Mouse (Mus musculus) right cerebral cortex, adult 18-20 months (tissue): ENCODE data around the gene Cd52.
A peak's percentile ranks its signal among the peaks of the same experiment; 100 is the strongest.
"Not testable (repeated sequence)": the region's sequence is repeated elsewhere in the genome, so short reads cannot be mapped to it uniquely, and the experiment has no call there.

Experiments used
- DNase-seq: peaks from one replicate; pipeline ENCODE4 v3.0.0; 2022; ENCODE audit warnings: mixed read lengths

Cd52 gene

DNA sequence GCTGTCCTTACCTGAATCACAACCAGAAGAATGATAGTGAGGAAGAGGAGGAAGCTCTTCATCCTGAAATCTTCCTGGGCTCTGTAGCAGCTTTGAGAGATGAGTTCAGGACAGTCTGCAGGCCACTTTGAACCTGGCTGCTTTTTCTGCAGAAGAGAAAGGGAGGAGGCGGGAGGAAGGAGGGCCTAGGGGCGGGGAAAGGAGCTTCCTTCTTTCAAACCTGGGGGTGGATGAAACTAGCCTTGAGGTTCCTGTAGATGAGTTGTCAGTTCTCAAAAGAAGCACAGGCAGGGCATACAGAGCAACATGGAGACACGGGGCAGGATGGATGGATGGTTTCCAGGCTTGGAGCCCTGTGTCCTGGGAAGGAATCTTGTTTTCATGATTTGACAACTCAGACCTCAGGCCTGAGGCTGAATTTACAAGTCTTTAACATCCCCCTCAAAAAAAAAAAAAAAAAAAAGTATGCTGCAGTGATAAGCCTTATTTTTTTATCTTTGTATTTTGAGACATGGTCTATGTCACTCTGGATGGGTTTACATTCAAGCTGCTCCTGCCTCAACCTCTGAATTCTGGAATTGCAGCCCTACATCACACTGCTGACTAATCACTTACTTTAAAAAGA is at the start of gene Cd52:
Gene Cd52, minus strand, starts transcription at position 160 of the 625 bp plus-strand sequence.
- DNase-seq, result no peak

DNA sequence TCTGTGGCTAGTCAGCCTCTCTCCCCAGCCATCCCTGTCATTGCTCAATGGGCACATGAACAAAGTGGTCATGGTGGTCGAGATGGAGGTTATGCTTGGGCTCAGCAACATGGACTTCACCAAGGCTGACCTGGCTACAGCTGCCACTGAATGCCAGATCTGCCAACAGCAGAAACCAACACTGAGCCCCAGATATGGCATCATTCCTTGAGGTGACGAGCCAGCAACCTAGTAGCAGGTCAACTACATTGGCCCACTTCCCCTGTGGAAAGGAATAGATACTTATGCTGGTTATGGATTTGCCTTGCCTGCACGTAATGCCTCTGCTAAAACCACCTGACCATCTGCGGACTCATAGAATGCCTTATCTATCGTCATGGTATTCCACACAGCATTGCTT is 49.4 kb upstream of the Cd52 start:
- not testable (repeated sequence) for DNase-seq

DNA sequence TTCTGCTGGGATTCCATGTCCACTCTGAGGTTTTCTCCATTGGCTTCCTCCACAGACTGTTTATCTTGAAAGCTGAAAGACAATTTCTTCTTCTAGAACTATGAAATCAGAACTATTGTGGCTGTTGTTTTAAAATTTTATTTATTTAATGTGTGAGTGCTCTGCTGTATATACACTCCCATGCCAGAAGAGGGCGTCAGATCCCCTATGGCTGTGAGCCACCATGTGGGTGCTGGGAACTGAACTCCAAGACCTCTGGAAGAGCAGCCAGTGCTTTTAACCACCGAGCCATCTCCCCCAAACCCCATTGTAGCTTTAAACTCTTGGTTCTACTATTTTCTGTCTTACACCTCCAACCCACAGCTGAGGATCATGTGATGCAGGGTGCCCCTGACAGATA is 44.0 kb upstream of the Cd52 start:
- DNase-seq, result no peak

DNA sequence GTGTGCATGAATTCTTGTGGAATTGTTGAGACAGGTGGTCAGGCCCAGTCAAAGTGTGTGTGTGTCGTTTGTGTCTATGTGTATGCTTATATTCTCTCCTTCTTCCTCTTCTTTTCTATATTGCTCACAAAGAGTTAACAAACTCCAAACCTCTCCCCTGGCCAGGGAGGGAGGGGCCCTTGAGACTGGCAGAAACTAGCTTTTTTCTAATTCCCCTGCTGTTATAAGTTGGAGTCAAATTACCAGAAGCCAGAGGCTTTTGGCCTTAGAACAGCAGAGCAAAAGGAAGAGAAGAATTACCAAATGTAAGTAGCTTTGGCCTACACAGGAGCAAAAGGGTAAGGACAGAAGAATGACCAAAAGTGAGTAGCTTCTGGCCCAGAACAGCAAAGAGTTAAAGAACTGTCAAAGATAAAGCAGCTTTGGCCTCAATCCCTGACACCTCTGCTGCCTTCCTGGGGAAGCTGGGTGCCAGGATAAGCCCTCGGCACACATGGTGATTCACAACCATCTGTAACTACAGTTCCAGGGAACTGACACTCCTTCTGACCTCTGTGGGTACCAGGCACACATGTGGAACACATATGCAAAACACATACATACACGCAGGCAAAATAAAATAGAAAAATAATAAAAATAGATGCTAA is 41.5 kb upstream of the Cd52 start:
- no peak for DNase-seq

DNA sequence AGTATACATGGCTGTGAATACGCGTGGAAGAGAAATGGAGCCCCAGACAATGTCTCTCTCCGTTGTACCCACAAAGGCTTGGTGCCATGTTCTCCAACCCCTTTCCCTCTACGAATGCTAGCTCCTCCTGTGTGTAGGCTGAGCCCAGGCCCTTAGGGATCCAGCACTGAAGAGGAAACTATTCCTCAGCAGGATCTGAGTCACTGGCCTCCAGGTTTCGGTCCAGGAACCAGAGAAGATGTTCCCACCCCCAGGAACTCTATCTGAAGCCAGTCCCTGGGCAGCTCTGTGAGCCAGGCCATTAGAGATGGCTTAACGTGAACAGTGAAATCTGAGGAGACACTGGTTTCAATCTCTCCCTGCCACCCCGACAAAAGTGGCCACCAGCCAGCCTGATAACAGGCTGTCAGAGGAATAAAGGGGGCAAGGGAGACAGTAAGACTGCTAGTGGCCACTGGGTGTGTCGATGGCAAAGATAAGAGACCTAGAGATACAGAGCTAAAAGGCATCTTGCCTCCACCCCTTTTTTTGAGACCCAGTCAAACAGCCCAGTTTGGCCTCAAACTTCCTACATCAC is 37.7 kb upstream of the Cd52 start:
- DNase-seq, result no peak

DNA sequence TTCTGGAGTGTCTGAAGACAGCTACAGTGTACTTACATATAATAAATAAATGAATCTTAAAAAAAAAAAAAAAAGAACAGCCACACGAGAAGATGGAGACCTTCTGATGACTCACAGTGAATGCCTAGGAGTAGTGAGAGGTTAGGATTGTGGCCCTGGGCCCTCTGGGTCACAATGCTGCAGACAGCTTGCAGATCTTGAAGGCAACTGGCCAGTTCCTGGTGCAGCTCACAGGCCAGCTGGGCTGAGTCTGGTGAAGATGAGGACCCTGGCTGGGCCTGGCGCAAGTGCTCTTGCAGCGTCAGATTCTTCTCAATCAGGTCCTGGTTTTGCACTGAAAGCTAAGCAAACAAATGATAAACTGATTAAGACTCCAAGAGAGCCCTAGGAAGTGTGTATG is 37.2 kb upstream of the Cd52 start:
- no peak for DNase-seq

DNA sequence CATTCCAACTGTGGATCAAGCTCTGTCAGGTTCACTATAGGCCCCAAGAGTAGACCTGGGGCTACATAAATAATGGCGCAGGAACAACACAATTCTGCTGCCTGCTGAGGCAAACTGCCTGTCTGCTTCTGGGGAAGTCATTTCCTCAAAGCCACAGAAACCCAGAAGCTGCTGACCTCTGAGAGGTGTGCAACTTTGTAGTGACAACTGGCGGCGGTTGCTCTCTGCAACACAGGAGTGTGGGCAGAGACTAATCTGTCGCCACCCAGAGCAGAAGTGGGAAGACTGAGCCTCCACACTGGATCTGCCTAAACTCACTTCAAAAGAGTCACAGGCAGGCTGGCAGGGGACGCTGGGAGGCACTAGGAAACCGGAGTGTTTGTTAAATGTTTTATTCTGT is 34.6 kb upstream of the Cd52 start:
- DNase-seq, result peak; percentile 44

DNA sequence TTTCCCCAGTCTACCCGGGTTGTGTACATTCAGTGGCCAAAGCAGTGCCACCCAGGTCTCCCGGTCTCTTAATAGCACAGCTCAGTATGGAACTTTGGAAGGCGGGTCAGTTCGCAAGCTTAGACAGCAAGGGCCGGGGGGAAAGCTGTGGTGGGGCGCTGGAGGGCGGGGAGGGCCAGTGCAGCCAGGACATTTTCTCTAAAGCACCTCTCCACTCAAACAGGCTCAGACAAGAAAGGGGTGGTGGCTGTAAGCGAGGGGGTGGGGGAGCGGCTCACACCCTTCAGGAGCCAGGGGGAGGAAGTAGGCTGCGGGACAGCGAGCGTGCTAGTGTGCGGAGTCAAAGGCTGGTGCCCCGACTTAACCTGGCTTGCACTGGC is 34.1 kb upstream of the Cd52 start:
- no peak for DNase-seq

DNA sequence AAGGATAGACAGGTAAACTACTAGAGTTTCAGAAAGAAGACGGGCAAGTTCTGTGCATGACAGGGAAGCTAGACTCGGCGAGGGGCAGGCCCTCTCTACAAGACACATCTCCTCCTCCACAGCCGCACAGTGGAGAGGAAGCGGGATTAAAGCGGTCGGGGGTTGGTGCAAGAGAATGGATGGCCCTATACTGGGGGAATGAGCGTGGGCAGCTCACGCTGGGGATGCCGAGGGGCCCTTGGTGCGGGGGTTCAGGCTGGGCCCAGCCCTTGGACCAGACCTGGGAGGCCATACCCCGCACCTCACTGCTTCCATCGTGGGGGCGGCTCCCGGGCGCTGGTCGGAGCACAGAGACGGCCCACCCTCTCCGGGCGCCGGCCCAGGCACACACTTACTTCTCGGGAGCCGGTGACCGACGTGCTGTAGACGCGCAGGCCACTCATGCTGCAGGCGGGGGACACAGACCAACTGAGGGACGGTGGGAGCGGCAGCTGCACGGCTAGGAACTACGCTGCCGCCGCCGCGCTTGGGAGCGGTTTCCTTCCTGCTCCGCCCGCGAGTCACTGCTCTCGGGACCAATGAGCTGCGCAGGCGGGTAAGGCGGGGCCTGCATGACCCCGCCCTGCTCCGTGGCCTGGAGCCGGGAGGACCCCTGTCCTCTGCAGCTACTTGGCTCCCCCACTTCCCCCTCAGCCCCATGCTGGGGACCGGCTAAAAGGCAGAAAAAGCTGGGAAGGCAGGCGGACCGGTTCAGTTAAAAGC is 33.5 kb upstream of the Cd52 start, which contains the start of gene Sh3bgrl3:
Gene Sh3bgrl3, minus strand, starts transcription at position 569 of the 762 bp plus-strand sequence.
- peak; percentile 92 for DNase-seq

DNA sequence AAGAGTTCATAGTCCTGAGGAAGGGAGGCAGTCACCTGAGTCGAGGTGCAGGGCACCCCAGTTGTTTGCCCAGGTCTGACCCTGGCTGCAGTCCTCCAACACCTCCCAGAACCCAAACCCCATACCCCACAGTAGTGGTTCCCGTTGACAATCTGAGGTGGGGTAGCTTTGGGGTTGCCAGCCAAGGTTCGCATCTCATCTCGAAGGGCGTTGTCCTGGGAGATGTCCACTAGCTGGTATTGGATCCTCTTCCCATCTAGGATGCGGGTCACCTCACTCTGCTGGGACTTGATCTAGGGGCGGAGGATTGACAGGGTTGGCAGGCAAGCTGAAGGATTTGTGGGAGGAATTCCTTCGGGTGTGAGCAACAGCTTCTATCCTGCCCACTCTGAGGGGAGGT is 32.9 kb upstream of the Cd52 start:
- DNase-seq, result no peak

DNA sequence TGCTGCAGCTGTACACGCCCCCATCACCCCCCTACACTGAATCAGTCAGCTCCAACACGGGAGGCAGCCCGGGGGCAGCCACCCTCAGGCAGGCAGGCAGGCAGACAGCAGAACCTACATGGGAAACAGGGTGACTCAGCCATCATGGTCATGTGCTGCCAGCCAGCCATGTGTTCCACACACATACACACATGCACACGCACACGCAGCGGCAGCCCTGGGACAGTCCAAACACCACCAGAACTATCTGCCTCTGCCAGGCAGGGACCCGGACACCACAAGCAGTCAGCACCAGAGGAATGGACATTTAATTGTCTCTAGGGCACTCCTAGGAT is 32.2 kb upstream of the Cd52 start:
- peak; percentile 86 for DNase-seq

DNA sequence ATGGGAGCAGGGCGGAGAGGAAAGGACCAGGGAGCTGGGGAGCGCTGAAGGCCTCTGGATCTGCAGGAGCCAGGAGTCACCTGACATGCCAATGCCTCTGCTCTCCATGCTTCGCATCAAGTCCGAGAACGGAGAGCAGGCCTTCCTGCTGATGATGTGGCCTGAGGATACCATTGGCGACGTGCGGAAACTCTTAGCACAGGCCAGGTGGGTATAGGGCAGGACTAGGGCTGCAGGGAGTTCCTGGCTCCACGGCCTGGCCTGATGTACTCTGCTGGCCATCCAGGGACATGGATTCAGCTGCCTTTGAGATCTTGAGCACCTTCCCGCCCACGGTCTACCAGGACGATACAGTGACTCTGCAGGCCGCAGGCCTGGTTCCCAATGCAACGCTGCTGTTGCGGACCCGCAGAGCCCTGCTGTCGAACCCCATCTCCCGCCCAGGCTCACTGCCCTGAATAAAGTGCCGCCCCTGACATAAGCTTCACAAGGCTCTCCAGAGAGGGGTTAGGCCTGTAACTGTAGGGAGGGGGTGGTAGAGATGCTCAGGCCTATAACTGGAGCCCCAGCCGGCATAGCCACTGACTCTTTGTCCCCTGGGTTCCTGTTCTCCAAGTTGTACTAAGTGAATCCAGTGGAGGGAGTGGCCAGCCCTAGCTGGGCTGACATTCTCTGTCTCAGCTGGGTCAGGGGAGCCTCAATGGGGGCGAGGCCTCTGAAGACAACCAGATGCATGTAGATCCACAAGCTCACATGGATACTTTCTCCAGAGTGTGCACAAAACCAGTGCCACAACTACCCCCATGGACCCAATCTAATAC is 31.6 kb upstream of the Cd52 start:
- no peak for DNase-seq

DNA sequence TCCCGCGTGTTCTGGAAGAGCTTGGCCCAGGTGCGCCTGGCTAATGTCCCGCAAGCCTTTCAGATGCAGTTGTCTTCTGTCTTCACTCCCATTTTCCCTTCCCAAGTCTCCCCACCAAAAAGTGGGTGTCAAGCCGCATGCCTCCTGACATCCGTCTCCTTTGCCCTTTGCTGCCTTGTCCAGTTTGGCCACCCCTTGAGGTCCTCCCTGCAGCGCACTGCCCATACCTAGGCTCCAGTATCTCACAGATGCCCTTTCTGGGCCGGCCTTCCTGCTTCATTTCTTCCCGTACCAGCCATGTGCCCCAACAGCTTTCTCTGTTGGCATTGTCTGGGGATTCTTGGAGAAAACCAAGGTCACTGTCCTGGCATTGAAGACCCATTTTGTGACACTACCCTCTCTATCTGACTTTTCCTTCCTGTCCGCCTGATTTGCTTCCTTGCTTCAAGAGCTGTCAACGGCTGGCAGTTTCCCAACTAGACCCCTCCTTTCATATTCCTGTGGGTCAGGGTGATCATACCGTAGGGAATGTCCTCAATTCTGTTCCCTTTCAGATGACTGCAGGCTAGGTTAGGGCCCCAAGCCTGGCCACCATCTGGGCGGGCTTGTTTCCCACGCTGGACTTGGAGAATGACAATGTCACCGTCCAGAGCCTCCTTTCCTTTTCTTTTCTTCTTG is 30.6 kb upstream of the Cd52 start:
- no peak for DNase-seq

DNA sequence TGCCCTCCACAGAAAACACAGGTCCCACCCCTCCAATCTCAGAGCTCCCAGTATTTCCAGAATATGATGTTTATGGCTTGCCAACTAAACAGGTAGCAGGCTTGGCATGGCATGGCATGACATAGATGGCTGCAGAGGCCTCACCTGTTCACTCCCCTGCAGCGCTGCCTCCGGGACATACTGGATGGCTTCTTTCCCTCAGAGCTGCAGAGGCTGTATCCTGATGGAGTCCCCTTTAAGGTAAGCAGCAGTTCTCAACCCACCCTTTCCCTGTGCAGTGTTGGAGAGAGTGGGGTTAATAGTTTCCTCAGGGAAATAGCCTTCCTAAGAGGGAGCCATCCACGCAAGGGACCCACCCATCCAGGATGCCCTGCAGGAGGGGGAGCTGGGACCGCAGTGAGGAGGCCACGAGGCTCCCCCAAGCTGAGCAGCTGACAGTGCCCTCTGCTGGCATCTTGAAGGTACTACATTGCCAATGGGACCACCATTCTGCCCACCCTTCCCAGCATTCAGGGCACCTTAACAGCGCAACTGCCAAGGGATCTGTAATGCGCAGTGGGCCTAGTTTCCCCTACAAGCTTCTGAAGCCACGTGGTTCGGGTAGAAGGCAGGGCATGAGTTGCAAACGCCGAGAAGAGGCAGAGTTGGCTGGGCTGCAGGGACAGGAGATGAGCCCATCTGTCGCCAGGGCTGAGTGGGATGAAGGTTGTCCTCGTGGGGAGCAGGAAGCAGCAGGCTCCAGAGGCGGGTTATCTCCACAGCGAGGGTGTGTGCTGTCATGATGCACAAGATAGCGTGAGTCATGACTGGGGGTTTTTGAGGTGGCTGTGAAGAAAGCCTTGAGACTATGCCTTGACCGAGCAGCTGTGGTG is 29.0 kb upstream of the Cd52 start:
- peak; percentile 95 for DNase-seq

DNA sequence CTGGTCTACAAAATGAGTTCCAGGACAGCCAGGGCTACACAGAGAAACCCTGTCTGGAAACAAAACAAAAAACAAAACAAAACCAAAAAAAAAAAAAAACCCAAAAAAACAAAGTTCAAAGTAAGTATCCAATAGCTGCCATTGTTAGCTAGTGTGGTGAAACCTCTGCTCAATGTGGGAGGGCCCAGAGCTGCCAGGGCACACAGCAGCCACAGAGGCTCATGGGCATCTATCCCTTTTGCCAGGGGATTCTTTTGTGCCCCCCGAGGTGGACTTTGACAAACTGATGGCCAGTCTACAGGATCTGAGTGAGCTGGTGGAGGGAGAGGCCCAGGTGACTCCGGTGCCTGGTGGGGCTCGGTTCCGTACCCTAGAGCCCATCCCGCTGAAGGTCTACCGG is 28.3 kb upstream of the Cd52 start:
- no peak for DNase-seq

DNA sequence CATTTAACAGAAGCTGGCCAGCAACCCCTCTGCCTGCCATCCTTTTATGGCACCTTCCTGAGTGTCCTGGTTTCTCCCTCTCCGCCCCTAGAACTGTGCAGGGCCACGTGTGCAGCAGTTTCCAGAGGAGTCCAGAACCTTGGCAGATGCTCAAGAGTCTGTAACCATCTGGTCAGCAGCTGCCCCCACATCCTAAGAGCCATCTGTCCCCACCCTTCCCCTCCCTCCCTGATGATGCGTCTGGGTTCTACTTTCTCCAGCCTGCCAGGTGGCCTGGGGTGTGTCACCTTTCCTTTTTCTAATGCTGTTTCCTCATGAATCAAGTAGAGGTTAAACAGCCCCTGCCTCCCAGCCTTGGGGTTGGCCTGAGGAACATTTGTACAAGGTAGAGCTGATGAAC is 27.4 kb upstream of the Cd52 start:
- peak; percentile 31 for DNase-seq

DNA sequence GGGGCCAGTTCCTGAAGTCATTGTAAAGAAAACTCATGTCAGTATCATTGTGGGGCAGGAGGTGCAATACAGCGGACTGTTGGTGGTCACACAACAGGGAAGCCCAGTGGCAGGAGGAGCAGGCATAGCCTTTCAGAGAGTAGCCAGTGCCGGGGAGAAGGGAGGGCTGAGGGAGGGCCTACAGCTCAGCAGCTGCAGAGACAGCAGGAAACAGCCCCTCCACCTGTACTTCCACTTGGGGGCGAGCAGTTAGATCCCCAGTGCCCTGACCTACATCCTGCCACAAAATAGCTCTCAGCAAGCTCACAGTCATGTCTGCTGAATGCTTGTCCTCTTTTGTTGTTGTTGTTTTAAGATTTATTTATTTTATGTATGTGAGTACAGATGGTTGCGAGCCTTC is 26.7 kb upstream of the Cd52 start:
- DNase-seq, result no peak

DNA sequence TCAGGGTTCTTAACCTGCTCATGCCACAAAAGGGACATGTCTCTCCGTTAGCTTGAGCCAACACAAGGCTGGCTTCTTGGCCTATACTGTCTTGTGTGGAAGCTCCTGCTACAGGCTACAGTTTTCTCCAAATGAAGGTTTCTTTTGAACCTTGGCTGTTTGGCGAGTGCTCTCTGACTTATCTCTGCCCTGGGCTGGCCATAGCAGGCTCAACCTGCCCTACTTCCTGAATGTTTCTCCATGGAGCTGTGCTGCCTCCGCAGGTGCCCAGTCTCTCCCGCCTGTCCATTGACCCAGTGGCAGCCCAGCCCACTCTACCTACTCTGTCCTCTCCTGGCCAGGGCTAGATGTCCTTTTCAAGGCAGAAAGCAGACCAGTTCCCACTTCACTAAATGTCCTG is 26.0 kb upstream of the Cd52 start:
- DNase-seq, result no peak

DNA sequence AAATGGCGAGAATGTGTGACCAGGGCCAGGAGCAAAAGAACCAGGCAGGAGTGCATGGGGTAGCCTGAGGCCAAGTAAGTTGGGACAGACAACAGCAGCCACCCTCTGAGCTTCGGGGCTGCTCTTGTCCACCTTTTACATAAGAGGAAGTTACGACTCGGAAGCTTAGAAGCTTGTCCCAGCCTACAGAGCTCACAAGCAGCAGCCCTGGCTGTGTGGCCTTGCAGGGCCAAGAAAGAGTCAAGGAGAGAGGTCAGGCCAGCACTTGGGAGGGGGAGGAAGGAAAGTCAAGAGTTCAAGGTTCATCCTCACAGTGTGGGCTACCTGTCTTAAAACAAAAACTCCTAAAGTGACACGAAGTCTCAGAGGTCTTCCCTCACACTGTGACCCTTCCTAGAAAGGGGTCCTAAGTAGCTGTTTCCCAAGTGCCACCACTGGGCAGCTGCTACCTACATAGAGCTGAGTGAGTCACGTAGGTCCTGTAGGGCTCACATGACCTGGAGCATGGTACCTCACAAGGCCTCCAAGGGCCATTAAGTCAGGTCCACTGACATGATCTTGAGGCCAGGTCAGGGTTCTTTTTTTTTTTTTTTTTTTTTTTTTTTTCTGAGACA is 25.4 kb upstream of the Cd52 start:
- DNase-seq, result no peak

DNA sequence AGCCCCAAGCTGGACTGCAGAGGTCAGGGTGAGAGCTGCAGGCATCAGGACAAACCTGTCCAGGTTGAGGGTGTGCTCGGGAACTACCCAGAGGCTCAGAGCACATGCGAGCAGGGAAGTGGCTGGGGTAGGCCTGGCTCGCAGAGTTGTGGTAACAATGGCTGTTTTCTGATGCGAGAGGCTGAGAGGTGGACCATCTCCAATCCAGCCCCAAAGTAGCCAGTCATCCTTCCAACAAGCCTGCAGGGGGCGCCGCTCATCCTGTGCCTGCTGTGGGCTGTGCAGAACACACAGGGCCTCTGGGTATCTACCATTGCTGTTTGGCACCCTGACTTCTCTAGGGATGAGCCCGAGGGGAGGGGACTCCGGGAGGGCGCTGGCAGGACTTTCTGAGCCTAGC is 24.8 kb upstream of the Cd52 start:
- no peak for DNase-seq

DNA sequence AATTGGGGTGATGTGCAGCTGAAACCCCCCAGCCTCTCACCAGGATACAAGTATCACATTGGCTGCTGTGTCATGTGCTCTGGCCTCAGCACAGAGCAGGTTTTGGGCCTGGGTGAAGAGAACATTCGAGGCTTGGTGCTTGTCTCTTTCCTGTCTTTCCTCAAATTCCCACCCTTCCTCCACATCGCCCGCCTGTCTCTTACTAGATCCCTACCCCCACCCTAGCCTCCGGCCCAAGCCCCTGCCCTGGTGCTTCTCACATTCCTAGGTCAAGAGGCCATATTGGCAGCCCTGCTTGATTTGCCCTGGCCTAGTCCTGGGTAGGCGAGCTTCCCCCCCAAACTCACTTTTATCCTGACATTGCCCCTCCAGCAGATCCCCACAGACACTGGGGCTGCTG is 24.2 kb upstream of the Cd52 start:
- DNase-seq, result no peak
